Mouse (Mus musculus) CH12.LX (cell line): Measurements from ENCODE around the gene Wwtr1. TPM values are rescaled to one million over a fixed set of nuclear protein-coding genes. Genes with fewer than 3 reads are reported as not detected.

Experiments used
- DNase-seq: peaks from one replicate; pipeline ENCODE4 v3.0.0-alpha.2; 2013; ENCODE audit errors: extremely low read depth
- H3K27ac ChIP-seq: 2 replicates; pipeline ENCODE4 v1.5.1; 2012; ENCODE audit warnings: low read depth, mild to moderate bottlenecking, control low read depth, moderate library complexity; ENCODE audit not compliant: insufficient read depth
- H3K27me3 ChIP-seq: replicated peaks from 2 replicates; pipeline ENCODE3; 2012; ENCODE audit warnings: inconsistent platforms
- H3K36me3 ChIP-seq, 2 experiments: replicated peaks in 1 of 2; 2 replicates each; pipeline versions ENCODE3 to v1.6.1; 2012; ENCODE audit warnings: inconsistent platforms in 1 of 2, low read length in 1 of 2, mild to moderate bottlenecking in 1 of 2, mixed read lengths in 1 of 2, moderate library complexity in 1 of 2; ENCODE audit not compliant: control insufficient read depth in 1 of 2, insufficient read depth in 1 of 2
- H3K4me1 ChIP-seq, 2 experiments: 2 replicates each; pipeline ENCODE4 v1.6.1; 2012; ENCODE audit warnings: inconsistent platforms in 1 of 2, moderate library complexity in 1 of 2; ENCODE audit not compliant: insufficient read depth in 2 of 2, control insufficient read depth in 1 of 2
- H3K4me2 ChIP-seq: 2 replicates; pipeline ENCODE4 v1.6.1; 2012; ENCODE audit warnings: low read depth, mild to moderate bottlenecking, control low read depth; ENCODE audit not compliant: poor library complexity, insufficient read depth, severe bottlenecking
- H3K4me3 ChIP-seq, 3 experiments: fragments of 150-350 bp in 1 of 3; sonication (generic) in 1 of 3; replicated peaks in 1 of 3; 2 replicates each; pipeline versions ENCODE3 to v1.5.1; 2011 to 2012; ENCODE audit warnings: low read depth in 2 of 3, low read length in 2 of 3, mild to moderate bottlenecking in 2 of 3, moderate library complexity in 2 of 3, control low read depth in 1 of 3, improper control_type of control experiment in 1 of 3, inconsistent platforms in 1 of 3, mixed read lengths in 1 of 3; ENCODE audit not compliant: poor library complexity in 1 of 3
- H3K79me2 ChIP-seq: replicated peaks from 2 replicates; pipeline ENCODE4 v1.6.1; 2012; ENCODE audit warnings: mild to moderate bottlenecking, moderate library complexity; ENCODE audit not compliant: control insufficient read depth, poor library complexity, insufficient read depth, severe bottlenecking; ENCODE audit errors: extremely low read depth
- H3K9ac ChIP-seq: 2 replicates; pipeline ENCODE4 v1.6.1; 2012; ENCODE audit warnings: low read depth, mild to moderate bottlenecking, control low read depth, moderate library complexity; ENCODE audit not compliant: insufficient read depth
- H3K9me3 ChIP-seq: replicated peaks from 2 replicates; pipeline ENCODE3; 2012; ENCODE audit warnings: low read length, inconsistent platforms, mixed read lengths
- BHLHE40 ChIP-seq: IDR thresholded peaks from 2 replicates; pipeline ENCODE4 v1.6.1; 2011; ENCODE audit warnings: mild to moderate bottlenecking, low read depth, low read length, improper control_type of control experiment
- CHD1 ChIP-seq: IDR thresholded peaks from 2 replicates; pipeline ENCODE4 v1.6.1; 2012; ENCODE audit warnings: low read depth, low read length, improper control_type of control experiment, inconsistent platforms
- CHD2 ChIP-seq: IDR thresholded peaks from 2 replicates; pipeline ENCODE4 v1.6.1; 2011; ENCODE audit warnings: low read length, improper control_type of control experiment
- CTCF ChIP-seq, 2 experiments: IDR thresholded peaks in 1 of 2; conservative IDR thresholded peaks in 1 of 2; 2 replicates each; pipeline ENCODE4 v1.5.1; 2011 to 2012; ENCODE audit warnings: low read depth in 2 of 2, low read length in 2 of 2, improper control_type of control experiment in 1 of 2, inconsistent platforms in 1 of 2, mild to moderate bottlenecking in 1 of 2, moderate library complexity in 1 of 2
- E2F4 ChIP-seq: IDR thresholded peaks from 2 replicates; pipeline ENCODE4 v1.6.1; 2011; ENCODE audit warnings: low read depth, low read length, improper control_type of control experiment; ENCODE audit not compliant: insufficient replicate concordance
- ELF1 ChIP-seq: IDR thresholded peaks from 2 replicates; pipeline ENCODE4 v1.6.1; 2014; ENCODE audit warnings: low read depth, mild to moderate bottlenecking, inconsistent platforms, low read length, improper control_type of control experiment
- EP300 ChIP-seq: IDR thresholded peaks from 2 replicates; pipeline ENCODE4 v1.6.1; 2011; ENCODE audit warnings: low read length, improper control_type of control experiment
- ETS1 ChIP-seq: conservative IDR thresholded peaks from 2 replicates; pipeline ENCODE4 v1.6.1; 2012; ENCODE audit warnings: low read depth, mild to moderate bottlenecking, inconsistent platforms, low read length, improper control_type of control experiment, moderate library complexity
- JUN ChIP-seq: IDR thresholded peaks from 2 replicates; pipeline ENCODE4 v1.6.1; 2011; ENCODE audit warnings: low read depth, mild to moderate bottlenecking, low read length, improper control_type of control experiment, moderate library complexity; ENCODE audit not compliant: insufficient read depth
- JUND ChIP-seq: conservative IDR thresholded peaks from 2 replicates; pipeline ENCODE4 v1.6.1; 2011; ENCODE audit warnings: low read depth, low read length, improper control_type of control experiment
- MAFK ChIP-seq: IDR thresholded peaks from 2 replicates; pipeline ENCODE4 v1.6.1; 2011; ENCODE audit warnings: low read length, improper control_type of control experiment; ENCODE audit not compliant: insufficient replicate concordance
- MAX ChIP-seq: IDR thresholded peaks from 2 replicates; pipeline ENCODE4 v1.6.1; 2011; ENCODE audit warnings: low read length, improper control_type of control experiment
- MAZ ChIP-seq: IDR thresholded peaks from 2 replicates; pipeline ENCODE4 v1.6.1; 2012; ENCODE audit warnings: low read depth, mild to moderate bottlenecking, inconsistent platforms, low read length, improper control_type of control experiment, moderate library complexity
- MEF2A ChIP-seq: IDR thresholded peaks from 2 replicates; pipeline ENCODE4 v1.6.1; 2014; ENCODE audit warnings: low read depth, mild to moderate bottlenecking, inconsistent platforms, low read length, improper control_type of control experiment, borderline replicate concordance
- NELFE ChIP-seq: IDR thresholded peaks from 2 replicates; pipeline ENCODE4 v1.6.1; 2011; ENCODE audit warnings: low read depth, low read length, improper control_type of control experiment
- NRF1 ChIP-seq: IDR thresholded peaks from 2 replicates; pipeline ENCODE4 v1.6.1; 2014; ENCODE audit warnings: low read depth, mild to moderate bottlenecking, inconsistent platforms, low read length, improper control_type of control experiment, moderate library complexity
- POLR2AphosphoS2 ChIP-seq: IDR thresholded peaks from 2 replicates; pipeline ENCODE4 v1.6.1; 2011; ENCODE audit warnings: low read depth, low read length, improper control_type of control experiment
- RAD21 ChIP-seq: IDR thresholded peaks from 2 replicates; pipeline ENCODE4 v1.6.1; 2011; ENCODE audit warnings: low read depth, mild to moderate bottlenecking, low read length, improper control_type of control experiment, moderate library complexity
- RCOR1 ChIP-seq: conservative IDR thresholded peaks from 2 replicates; pipeline ENCODE4 v1.6.1; 2012; ENCODE audit warnings: low read depth, mild to moderate bottlenecking, inconsistent platforms, low read length, improper control_type of control experiment
- SMC3 ChIP-seq: IDR thresholded peaks from 2 replicates; pipeline ENCODE4 v1.6.1; 2011; ENCODE audit warnings: low read depth, low read length, improper control_type of control experiment
- TCF12 ChIP-seq: IDR thresholded peaks from 2 replicates; pipeline ENCODE4 v1.6.1; 2014; ENCODE audit warnings: low read depth, mild to moderate bottlenecking, inconsistent platforms, low read length, improper control_type of control experiment
- UBTF ChIP-seq: IDR thresholded peaks from 2 replicates; pipeline ENCODE4 v1.6.1; 2012; ENCODE audit warnings: low read depth, mild to moderate bottlenecking, inconsistent platforms, low read length, improper control_type of control experiment, moderate library complexity
- USF2 ChIP-seq: conservative IDR thresholded peaks from 2 replicates; pipeline ENCODE4 v1.6.1; 2011; ENCODE audit warnings: low read depth, low read length, improper control_type of control experiment
- ZKSCAN1 ChIP-seq: IDR thresholded peaks from 2 replicates; pipeline ENCODE4 v1.6.1; 2012; ENCODE audit warnings: low read depth, inconsistent platforms, low read length, improper control_type of control experiment, borderline replicate concordance
- dilution Hi-C: fragments of 300-500 bp; cut with MboI; formaldehyde crosslinking; loops from 2 replicates; pipeline ENCODE4 v1.14.3; 2020; ENCODE audit warnings: low sequenced_read_pairs; ENCODE audit not compliant: extremely low pct_unique_long_range_greater_than_20kb, extremely low pct_ligation_motif_present
- in situ Hi-C: fragments of 300-500 bp; cut with MboI; formaldehyde crosslinking; loops from 3 replicates; pipeline ENCODE4 v1.14.3; 2019; ENCODE audit warnings: low sequenced_read_pairs, low pct_ligation_motif_present, low pct_unique_long_range_greater_than_20kb, mixed read lengths
- polyA plus RNA-seq: library from polyadenylated mRNA; unstranded; fragments of >175 nt; gene quantifications from 2 replicates; pipeline ENCODE4 v1.2.1, GENCODE M21; 2012; ENCODE audit warnings: low read depth; ENCODE audit not compliant: insufficient read length
- total RNA-seq, 2 experiments: library from RNA; depleted of rRNA; stranded (reverse); fragments of 300-350 nt in 1 of 2; fragments of >200 nt in 1 of 2; gene quantifications; 2 replicates each; pipeline ENCODE4 v1.2.3; 2012 to 2014

The Wwtr1 gene
- total and polyA plus RNA-seq, 3 experiments, result 12.8 to 14.8 (median 13.5) TPM

DNA sequence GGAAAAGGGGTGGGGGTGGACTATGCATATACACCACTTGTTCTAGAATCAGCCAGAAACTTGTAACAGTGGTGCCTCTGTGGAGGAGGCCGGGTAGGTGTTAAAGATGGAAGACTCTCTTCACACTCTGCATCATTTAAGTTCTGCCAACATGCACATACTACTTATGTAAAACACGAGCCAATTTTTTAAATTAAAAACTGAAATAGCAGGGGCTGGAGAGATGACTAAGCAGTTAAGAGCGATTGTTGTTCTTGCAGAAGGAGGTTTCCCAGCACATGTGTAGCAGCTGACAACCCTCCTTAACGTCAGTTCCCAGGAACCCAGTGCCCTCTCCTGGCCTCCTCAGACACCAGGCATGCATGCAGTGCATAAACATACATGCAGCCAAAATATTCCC lies 95.1 kb downstream of the Wwtr1 start:
- no peaks in the 10 kb centered on the region for H3K27me3 ChIP-seq
- peaks cover 13 to 24% of the 10 kb centered on the region in 2 experiments for H3K36me3 ChIP-seq
- TF ChIP-seq UBTF (no peak), CHD2 (no peak), RAD21 (no peak), SMC3 (no peak), MAX (no peak), EP300 (no peak), POLR2AphosphoS2 (no peak), MEF2A (no peak), ETS1 (no peak), NELFE (no peak), JUND (no peak)
- dilution Hi-C loops, result no loop called here
- H3K4me2 ChIP-seq, result no peak overlapping the region
- no peak overlapping the region for H3K9ac ChIP-seq
- H3K4me3 ChIP-seq, result no peak overlapping the region
- in situ Hi-C loops, result no loop called here
- H3K9me3 ChIP-seq, result no peaks in the 10 kb centered on the region
- no peak for DNase-seq
- peaks cover 0 to 39% of the 10 kb centered on the region in 2 experiments; a peak in 2 of 4 replicates for H3K4me1 ChIP-seq
- no peaks in the 10 kb centered on the region for H3K79me2 ChIP-seq
- H3K27ac ChIP-seq, result no peak overlapping the region

DNA sequence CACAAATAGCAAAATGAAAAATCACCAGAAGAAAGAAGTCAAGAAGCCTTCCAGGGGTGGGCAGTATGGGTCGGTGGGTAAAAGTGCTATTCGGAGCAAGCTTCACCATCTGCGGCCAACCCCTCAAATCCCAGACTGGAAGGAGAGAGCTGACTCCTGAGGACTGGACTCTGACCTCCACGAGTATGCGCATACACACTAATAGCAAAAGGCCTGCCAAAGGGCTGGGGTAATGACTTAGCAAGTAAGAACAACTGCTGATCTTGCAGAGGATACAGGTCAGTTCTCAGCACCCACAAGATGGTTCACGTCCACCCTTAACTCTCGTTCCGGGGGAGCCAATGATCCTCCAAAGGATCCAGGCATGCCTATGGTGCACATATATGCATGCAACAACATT lies 101.3 kb downstream of the Wwtr1 start:
- peaks cover 0 to 38% of the 10 kb centered on the region in 2 experiments; a peak in 2 of 4 replicates for H3K4me1 ChIP-seq
- dilution Hi-C loops (no loop called here), in situ Hi-C loops (loop anchor here (5.0 to 25.0 kb wide), 2 partner anchors 103 to 338 kb away; partner anchors contain the start of gene Wwtr1)
- no peak overlapping the region for H3K27ac ChIP-seq
- DNase-seq, result no peak
- H3K4me3 ChIP-seq, result no peak overlapping the region
- peaks cover 13 to 45% of the 10 kb centered on the region in 2 experiments for H3K36me3 ChIP-seq
- H3K9me3 ChIP-seq, result no peaks in the 10 kb centered on the region
- no peaks in the 10 kb centered on the region for H3K27me3 ChIP-seq
- no peak overlapping the region for H3K4me2 ChIP-seq
- no peak for TF ChIP-seq MAX
- no peak for TF ChIP-seq MAFK
- no peak for TF ChIP-seq POLR2AphosphoS2
- no peak for TF ChIP-seq JUN
- no peak for TF ChIP-seq CHD2
- no peak for TF ChIP-seq CTCF (conservative IDR thresholded peaks at IDR 0.05 in 1 of 2, IDR thresholded peaks at IDR 0.05 in 1 of 2; ENCODE audit: low read depth in 2 of 2, low read length in 2 of 2)
- TF ChIP-seq USF2, result no peak
- no peak for TF ChIP-seq MAZ
- no peak for TF ChIP-seq CHD1
- no peak for TF ChIP-seq NRF1
- TF ChIP-seq SMC3, result no peak
- no peak for TF ChIP-seq EP300
- no peak for TF ChIP-seq E2F4
- TF ChIP-seq BHLHE40, result no peak
- no peak for TF ChIP-seq ETS1
- no peak for TF ChIP-seq RCOR1
- TF ChIP-seq ZKSCAN1, result no peak
- no peak for TF ChIP-seq ELF1
- no peak for TF ChIP-seq TCF12
- H3K9ac ChIP-seq, result no peak overlapping the region
- H3K79me2 ChIP-seq, result no peaks in the 10 kb centered on the region
